Mouse (Mus musculus): ENCODE results near the gene Sla2. TPM values are rescaled to one million over a fixed set of nuclear protein-coding genes. Genes with fewer than 3 reads are reported as not detected.
"Not testable (repeated sequence)": the region's sequence is repeated elsewhere in the genome, so short reads cannot be mapped to it uniquely, and the experiment has no call there.

Gene Sla2
- polyA plus RNA-seq, 1 experiment from 2014 or later, result 0.49 TPM

DNA sequence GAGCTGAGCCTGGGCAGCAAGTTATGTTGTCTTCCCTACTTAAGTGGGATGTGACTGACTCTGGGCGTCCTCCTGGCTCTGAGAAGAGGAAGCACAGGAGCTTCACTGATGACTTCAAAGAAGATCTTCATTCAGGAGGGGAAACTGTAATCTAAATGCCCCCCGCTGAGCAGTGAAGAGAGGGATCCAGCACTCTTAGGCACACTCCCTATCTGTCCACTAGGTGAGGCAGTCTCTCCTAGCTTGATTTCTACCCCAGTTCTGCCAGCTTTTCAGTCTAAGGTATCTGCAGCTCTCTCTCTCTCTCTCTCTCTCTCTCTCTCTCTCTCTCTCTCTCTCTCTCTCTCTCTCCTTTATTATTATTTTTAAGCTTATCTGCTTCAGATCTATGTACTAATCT, 16.4 kb upstream of the Sla2 start:
- H3K4me3 ChIP-seq (ENCODE audit: low read depth, low read length), result no peak overlapping the region
- 27% methylated on average over 2 of the region's 2 CpGs for WGBS
- no peak overlapping the region for H3K9ac ChIP-seq (replicated peaks; ENCODE audit: low read depth)
- H3K27ac ChIP-seq (ENCODE audit: low read length), result no peak overlapping the region
- H3K36me3 ChIP-seq (ENCODE audit: insufficient read depth, low read length), result no peaks in the 10 kb centered on the region
- H3K4me2 ChIP-seq (replicated peaks; ENCODE audit: low read depth, low read length), result no peak overlapping the region
- ATAC-seq (no peak), DNase-seq (ENCODE audit: low spot score) (no peak)
- H3K9me3 ChIP-seq (ENCODE audit: low read length), result no peaks in the 10 kb centered on the region
- no peaks in the 10 kb centered on the region for H3K4me1 ChIP-seq (ENCODE audit: insufficient read depth, low read depth, low read length)
- H3K27me3 ChIP-seq (replicated peaks; ENCODE audit: insufficient read depth, low read length), result no peaks in the 10 kb centered on the region
- TF ChIP-seq EP300 (IDR thresholded peaks at IDR 0.05), result no peak
- peak; percentile 49 for TF ChIP-seq CTCF (IDR thresholded peaks at IDR 0.05)

DNA sequence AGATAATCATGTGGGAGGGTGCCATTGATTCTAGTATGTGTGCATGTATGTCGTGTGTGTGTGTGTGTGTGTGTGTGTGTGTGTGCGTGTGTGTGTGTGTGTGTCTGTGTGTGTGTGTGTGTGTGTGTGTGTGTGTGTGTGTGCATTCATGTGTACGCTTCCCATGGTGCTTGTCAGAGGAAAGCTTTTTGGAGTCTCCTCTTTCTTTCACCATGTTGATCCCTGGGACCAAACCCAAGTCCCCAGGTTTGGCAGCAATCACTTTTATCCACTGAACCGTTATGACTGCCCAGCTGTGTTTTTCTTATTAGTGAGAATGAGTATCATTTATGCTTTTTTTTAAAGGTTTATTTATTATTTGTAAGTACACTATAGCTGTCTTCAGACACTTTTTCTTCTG, 15.4 kb upstream of the Sla2 start:
- H3K4me1 ChIP-seq (ENCODE audit: insufficient read depth, low read depth, low read length); H3K27me3 ChIP-seq (replicated peaks; ENCODE audit: insufficient read depth, low read length); H3K9me3 ChIP-seq (ENCODE audit: low read length); ATAC-seq; DNase-seq (ENCODE audit: low spot score); H3K4me3 ChIP-seq (ENCODE audit: low read depth, low read length); H3K4me2 ChIP-seq (replicated peaks; ENCODE audit: low read depth, low read length); H3K36me3 ChIP-seq (ENCODE audit: insufficient read depth, low read length); H3K27ac ChIP-seq (ENCODE audit: low read length); H3K9ac ChIP-seq (replicated peaks; ENCODE audit: low read depth): not testable (repeated sequence)
- WGBS, result 75% methylated on average over 4 of the region's 4 CpGs

DNA sequence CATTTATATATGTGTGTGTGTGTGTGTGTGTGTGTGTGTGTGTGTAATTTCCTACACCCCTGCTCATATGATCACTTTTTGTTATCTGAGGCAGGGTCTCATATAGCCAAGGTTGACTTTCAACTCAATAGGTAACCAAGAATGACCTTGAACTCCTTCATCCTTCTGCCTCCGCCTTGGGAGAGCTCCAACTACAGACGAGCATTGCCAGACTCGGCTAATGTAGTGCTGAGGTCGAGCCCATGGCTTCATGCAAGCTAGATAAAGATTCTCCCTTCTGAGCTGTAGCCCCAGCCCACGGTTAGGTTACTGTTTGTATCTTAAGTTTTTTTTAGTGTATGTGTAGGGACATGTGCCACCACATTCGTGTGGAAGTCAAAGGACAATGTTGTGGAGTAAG, 14.9 kb upstream of the Sla2 start:
- Histone ChIP-seq H3K36me3 (ENCODE audit: insufficient read depth, low read length) (no peaks in the 10 kb centered on the region), H3K4me3 (ENCODE audit: low read depth, low read length) (no peak overlapping the region), H3K9ac (replicated peaks; ENCODE audit: low read depth) (no peak overlapping the region), H3K27ac (ENCODE audit: low read length) (no peak overlapping the region), H3K27me3 (replicated peaks; ENCODE audit: insufficient read depth, low read length) (no peaks in the 10 kb centered on the region), H3K4me2 (replicated peaks; ENCODE audit: low read depth, low read length) (no peak overlapping the region), H3K9me3 (ENCODE audit: low read length) (no peaks in the 10 kb centered on the region), H3K4me1 (ENCODE audit: insufficient read depth, low read depth, low read length) (no peaks in the 10 kb centered on the region)
- WGBS, result 60% methylated on average over 6 of the region's 6 CpGs
- DNase-seq (ENCODE audit: low spot score), result no peak
- ATAC-seq, result no peak
- no peak for TF ChIP-seq CTCF (IDR thresholded peaks at IDR 0.05)
- no peak for TF ChIP-seq EP300 (IDR thresholded peaks at IDR 0.05)

DNA sequence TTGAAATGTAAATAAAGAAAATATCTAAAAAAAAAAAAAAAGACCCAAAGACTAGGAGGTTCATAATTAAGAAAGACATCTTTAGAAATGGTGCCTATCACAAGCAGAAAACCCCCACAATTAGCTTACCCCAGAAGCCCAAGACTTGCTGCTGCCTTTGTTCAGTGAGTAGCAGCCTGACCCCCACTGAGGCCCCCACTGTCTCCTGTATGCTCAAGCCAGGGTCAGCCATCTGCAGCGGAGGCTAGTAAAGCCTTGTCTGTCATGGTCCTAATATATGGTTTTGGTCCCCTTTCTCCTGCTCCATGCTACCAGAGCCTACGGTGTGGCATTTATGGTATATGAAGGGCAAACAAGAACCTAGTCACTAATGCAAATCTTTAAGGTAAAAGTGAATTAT, 14.4 kb upstream of the Sla2 start:
- H3K36me3 ChIP-seq (ENCODE audit: insufficient read depth, low read length), result no peaks in the 10 kb centered on the region
- 75% methylated on average over 2 of the region's 2 CpGs for WGBS
- no peak for TF ChIP-seq CTCF (IDR thresholded peaks at IDR 0.05)
- TF ChIP-seq EP300 (IDR thresholded peaks at IDR 0.05), result no peak
- ATAC-seq (no peak), DNase-seq (ENCODE audit: low spot score) (no peak)
- H3K4me2 ChIP-seq (replicated peaks; ENCODE audit: low read depth, low read length), result no peak overlapping the region
- no peaks in the 10 kb centered on the region for H3K27me3 ChIP-seq (replicated peaks; ENCODE audit: insufficient read depth, low read length)
- H3K9me3 ChIP-seq (ENCODE audit: low read length), result no peaks in the 10 kb centered on the region
- H3K4me3 ChIP-seq (ENCODE audit: low read depth, low read length), result no peak overlapping the region
- no peak overlapping the region for H3K9ac ChIP-seq (replicated peaks; ENCODE audit: low read depth)
- H3K27ac ChIP-seq (ENCODE audit: low read length), result no peak overlapping the region
- H3K4me1 ChIP-seq (ENCODE audit: insufficient read depth, low read depth, low read length), result no peaks in the 10 kb centered on the region

DNA sequence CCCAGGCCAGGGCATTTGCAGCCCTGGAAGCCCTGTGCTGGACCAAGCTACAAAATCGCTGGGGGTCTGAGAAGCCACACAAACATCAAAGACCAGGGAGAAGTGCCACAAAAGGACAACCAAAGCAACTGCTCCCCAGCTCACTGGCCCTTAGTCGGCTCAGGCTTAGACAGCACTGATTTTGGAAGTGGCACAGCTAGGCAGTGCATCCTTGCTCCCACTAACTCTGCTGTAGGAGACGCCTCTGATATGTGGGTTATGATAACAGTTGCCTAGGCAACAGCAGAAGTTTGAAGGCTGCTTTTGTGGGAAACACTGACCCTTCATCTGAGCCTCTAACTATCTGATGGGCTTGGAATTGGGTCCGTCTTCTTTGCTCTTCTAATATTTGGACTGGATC, 12.2 kb upstream of the Sla2 start:
- 56% methylated on average over 4 of the region's 4 CpGs for WGBS
- TF ChIP-seq CTCF (IDR thresholded peaks at IDR 0.05) (no peak), EP300 (IDR thresholded peaks at IDR 0.05) (no peak)
- no peaks in the 10 kb centered on the region for H3K4me1 ChIP-seq (ENCODE audit: insufficient read depth, low read depth, low read length)
- H3K4me2 ChIP-seq (replicated peaks; ENCODE audit: low read depth, low read length), result no peak overlapping the region
- ATAC-seq, result no peak
- no peaks in the 10 kb centered on the region for H3K36me3 ChIP-seq (ENCODE audit: insufficient read depth, low read length)
- no peak overlapping the region for H3K4me3 ChIP-seq (ENCODE audit: low read depth, low read length)
- no peak for DNase-seq (ENCODE audit: low spot score)
- H3K9ac ChIP-seq (replicated peaks; ENCODE audit: low read depth), result no peak overlapping the region
- H3K27ac ChIP-seq (ENCODE audit: low read length), result no peak overlapping the region
- H3K27me3 ChIP-seq (replicated peaks; ENCODE audit: insufficient read depth, low read length), result no peaks in the 10 kb centered on the region
- H3K9me3 ChIP-seq (ENCODE audit: low read length), result no peaks in the 10 kb centered on the region

DNA sequence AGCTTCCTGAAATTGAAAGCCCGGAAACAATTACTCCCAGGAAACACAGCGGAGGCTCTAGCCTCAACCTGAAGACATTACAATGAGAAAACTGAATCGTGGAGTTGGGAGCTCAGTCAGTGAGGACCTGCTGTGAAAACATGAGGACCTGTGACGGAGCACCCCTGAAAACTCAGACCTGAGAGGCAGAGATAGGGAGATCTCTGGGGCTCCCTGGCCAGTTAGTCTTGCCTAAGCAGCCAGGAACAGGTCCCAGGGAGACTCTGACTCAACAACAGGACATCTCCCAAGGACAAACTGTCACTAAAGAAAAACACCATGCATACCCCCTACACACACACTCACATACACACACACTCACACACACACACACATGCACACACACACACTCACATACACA, 11.4 kb upstream of the Sla2 start:
- DNase-seq (ENCODE audit: low spot score) (no peak), ATAC-seq (no peak)
- no peaks in the 10 kb centered on the region for H3K4me1 ChIP-seq (ENCODE audit: insufficient read depth, low read depth, low read length)
- no peak overlapping the region for H3K4me2 ChIP-seq (replicated peaks; ENCODE audit: low read depth, low read length)
- H3K36me3 ChIP-seq (ENCODE audit: insufficient read depth, low read length), result no peaks in the 10 kb centered on the region
- 45% methylated on average over 4 of the region's 4 CpGs for WGBS
- no peaks in the 10 kb centered on the region for H3K27me3 ChIP-seq (replicated peaks; ENCODE audit: insufficient read depth, low read length)
- H3K9ac ChIP-seq (replicated peaks; ENCODE audit: low read depth), result no peak overlapping the region
- no peak overlapping the region for H3K4me3 ChIP-seq (ENCODE audit: low read depth, low read length)
- no peak overlapping the region for H3K27ac ChIP-seq (ENCODE audit: low read length)
- TF ChIP-seq CTCF (IDR thresholded peaks at IDR 0.05) (no peak), EP300 (IDR thresholded peaks at IDR 0.05) (no peak)
- H3K9me3 ChIP-seq (ENCODE audit: low read length), result no peaks in the 10 kb centered on the region

DNA sequence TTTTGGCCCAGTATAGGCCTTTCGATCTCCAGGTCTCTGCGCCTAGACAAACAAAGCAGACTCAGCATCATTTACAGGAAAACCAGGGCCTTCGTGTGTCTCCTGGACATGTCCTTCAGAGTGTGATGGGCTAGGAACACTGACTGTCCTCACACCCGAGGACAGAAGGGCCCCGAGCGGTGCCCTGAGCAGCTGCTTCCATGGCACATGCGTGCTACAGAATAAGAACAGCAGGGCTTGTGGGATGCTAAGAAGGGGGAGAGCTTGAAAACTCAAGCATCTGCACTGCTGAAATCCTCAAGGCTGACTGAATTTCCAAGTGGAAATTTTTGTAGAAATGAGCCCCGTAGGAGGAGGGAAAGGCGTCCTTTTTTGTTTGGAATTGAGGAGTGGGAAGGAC, 10.0 kb upstream of the Sla2 start:
- Histone ChIP-seq H3K4me2 (replicated peaks; ENCODE audit: low read depth, low read length) (no peak overlapping the region), H3K27ac (ENCODE audit: low read length) (no peak overlapping the region), H3K36me3 (ENCODE audit: insufficient read depth, low read length) (no peaks in the 10 kb centered on the region), H3K9me3 (ENCODE audit: low read length) (no peaks in the 10 kb centered on the region), H3K4me1 (ENCODE audit: insufficient read depth, low read depth, low read length) (no peaks in the 10 kb centered on the region), H3K27me3 (replicated peaks; ENCODE audit: insufficient read depth, low read length) (no peaks in the 10 kb centered on the region), H3K4me3 (ENCODE audit: low read depth, low read length) (no peak overlapping the region), H3K9ac (replicated peaks; ENCODE audit: low read depth) (no peak overlapping the region)
- DNase-seq (ENCODE audit: low spot score), result no peak
- ATAC-seq, result no peak
- WGBS, result 80% methylated on average over 9 of the region's 9 CpGs
- TF ChIP-seq EP300 (IDR thresholded peaks at IDR 0.05) (no peak), CTCF (IDR thresholded peaks at IDR 0.05) (no peak)

Measured in lung, postnatal 0 days (tissue).